Mouse (Mus musculus) thymus, adult 2 months (tissue): ENCODE measurements around the gene Lsm2.

Experiments used
- CTCF ChIP-seq: fragments of 200-500 bp; IDR thresholded peaks from 2 replicates; pipeline ENCODE4 v1.5.1; 2012; ENCODE audit warnings: mild to moderate bottlenecking, control low read depth, low read length, moderate library complexity, borderline replicate concordance; ENCODE audit not compliant: control insufficient read depth, poor library complexity, insufficient read depth; ENCODE audit errors: extremely low read depth
- POLR2A ChIP-seq: fragments of 200-500 bp; IDR thresholded peaks from 2 replicates; pipeline ENCODE4 v1.6.1; 2012; ENCODE audit warnings: mild to moderate bottlenecking, low read length, control low read depth, moderate library complexity; ENCODE audit not compliant: control insufficient read depth, poor library complexity, insufficient read depth; ENCODE audit errors: extremely low read depth

- TF ChIP-seq CTCF (no peak), POLR2A (no peak)
Observed at GRCm38 (mm10) chr17:35023756-35024155, 42.1 kb downstream of the Lsm2 start.
